Mouse (Mus musculus): Measurements from ENCODE around the gene Gm10309.
"Not testable (repeated sequence)": the region's sequence is repeated elsewhere in the genome, so short reads cannot be mapped to it uniquely, and the experiment has no call there.

Gm10309 gene

GRCm38 (mm10) chr17:86514974-86515620 lies 10.1 kb upstream of the Gm10309 start:
- DNase-seq (ENCODE audit: low read depth): no peak

- DNase-seq (ENCODE audit: low read depth): peak; percentile 65
Observed at GRCm38 (mm10) chr17:86509871-86510270, 4.8 kb upstream of the Gm10309 start.

- DNase-seq (ENCODE audit: low read depth): no peak
Observed at GRCm38 (mm10) chr17:86508212-86508490, 3.1 kb upstream of the Gm10309 start.

GRCm38 (mm10) chr17:86507342-86508211 lies 2.5 kb upstream of the Gm10309 start:
- peak; percentile 42 for DNase-seq (ENCODE audit: low read depth)

GRCm38 (mm10) chr17:86506881-86507280 lies 1.8 kb upstream of the Gm10309 start:
- DNase-seq (ENCODE audit: low read depth): no peak

GRCm38 (mm10) chr17:86503208-86503897 lies 1.7 kb downstream of the Gm10309 start:
- no peak for DNase-seq (ENCODE audit: low read depth)

GRCm38 (mm10) chr17:86501393-86501792 lies 3.6 kb downstream of the Gm10309 start:
- no peak for DNase-seq (ENCODE audit: low read depth)

- peak; percentile 64 for DNase-seq (ENCODE audit: low read depth)
Observed at GRCm38 (mm10) chr17:86499359-86500045, 5.5 kb downstream of the Gm10309 start.

- no peak for DNase-seq (ENCODE audit: low read depth)
Observed at GRCm38 (mm10) chr17:86497302-86497701, 7.7 kb downstream of the Gm10309 start.

GRCm38 (mm10) chr17:86496123-86496771 lies 8.8 kb downstream of the Gm10309 start:
- DNase-seq (ENCODE audit: low read depth): no peak

- DNase-seq (ENCODE audit: low read depth): no peak
Observed at GRCm38 (mm10) chr17:86494895-86495294, 10.1 kb downstream of the Gm10309 start.

- DNase-seq (ENCODE audit: low read depth): no peak
Observed at GRCm38 (mm10) chr17:86494494-86494893, 10.5 kb downstream of the Gm10309 start.

- no peak for DNase-seq (ENCODE audit: low read depth)
Observed at GRCm38 (mm10) chr17:86493891-86494420, 11.1 kb downstream of the Gm10309 start.

GRCm38 (mm10) chr17:86492376-86492775 lies 12.7 kb downstream of the Gm10309 start:
- DNase-seq (ENCODE audit: low read depth): no peak

- DNase-seq (ENCODE audit: low read depth): no peak
Observed at GRCm38 (mm10) chr17:86489827-86490226, 15.2 kb downstream of the Gm10309 start.

- DNase-seq (ENCODE audit: low read depth): no peak
Observed at GRCm38 (mm10) chr17:86487450-86487849, 17.6 kb downstream of the Gm10309 start.

GRCm38 (mm10) chr17:86486657-86487056 lies 18.4 kb downstream of the Gm10309 start:
- no peak for DNase-seq (ENCODE audit: low read depth)

- peak; percentile 65 for DNase-seq (ENCODE audit: low read depth)
Observed at GRCm38 (mm10) chr17:86484087-86484737, 20.8 kb downstream of the Gm10309 start.

GRCm38 (mm10) chr17:86482675-86483074 lies 22.4 kb downstream of the Gm10309 start:
- no peak for DNase-seq (ENCODE audit: low read depth)

GRCm38 (mm10) chr17:86479406-86479805 lies 25.6 kb downstream of the Gm10309 start:
- no peak for DNase-seq (ENCODE audit: low read depth)

- not testable (repeated sequence) for DNase-seq (ENCODE audit: low read depth)
Observed at GRCm38 (mm10) chr17:86477401-86477800, 27.6 kb downstream of the Gm10309 start.
